Mouse (Mus musculus): Measurements from ENCODE around the gene Capn11. TPM values are rescaled to one million over a fixed set of nuclear protein-coding genes. Genes with fewer than 3 reads are reported as not detected.

Gene Capn11
- total and polyA plus RNA-seq, 2 experiments from 2014 or later = 0.76 TPM; not detected in 1

DNA sequence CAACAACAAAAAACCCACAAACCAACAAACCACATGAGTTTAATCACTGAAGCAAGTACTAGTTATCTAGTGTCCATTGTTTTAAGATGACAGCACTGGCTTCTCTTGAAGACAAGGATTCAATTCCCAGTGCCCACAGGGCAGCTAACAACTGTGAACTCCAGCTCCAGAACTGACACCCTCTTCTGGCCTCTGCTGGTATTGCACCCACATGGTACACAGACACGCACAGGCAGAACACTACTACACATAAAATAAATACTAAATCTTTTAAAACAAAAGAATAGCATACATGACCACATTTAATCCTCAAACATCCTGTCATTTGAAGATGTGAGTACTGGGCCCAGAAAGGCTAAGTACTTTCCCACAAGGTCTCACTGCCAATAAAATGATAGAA is 22.5 kb upstream of the Capn11 start:
- H3K9me3 ChIP-seq (replicated peaks; ENCODE audit: control insufficient read depth, low read length) = no peaks in the 10 kb centered on the region
- H3K27ac ChIP-seq (ENCODE audit: low read depth) = no peak overlapping the region
- no peak overlapping the region for H3K9ac ChIP-seq (replicated peaks; ENCODE audit: low read depth, low read length)
- no peak overlapping the region for H3K4me2 ChIP-seq (ENCODE audit: low read depth, low read length)
- no peak for DNase-seq (ENCODE audit: low spot score)
- H3K4me3 ChIP-seq (ENCODE audit: low read depth, low read length) = no peak overlapping the region
- peaks cover 16% of the 10 kb centered on the region for H3K36me3 ChIP-seq (replicated peaks; ENCODE audit: control insufficient read depth, insufficient read depth, low read length)
- peaks cover 6% of the 10 kb centered on the region for H3K4me1 ChIP-seq (ENCODE audit: control insufficient read depth, insufficient read depth)
- TF ChIP-seq CTCF (IDR thresholded peaks at IDR 0.05; ENCODE audit: low read depth) = peak; percentile 29
- TF ChIP-seq EP300 (IDR thresholded peaks at IDR 0.05; ENCODE audit: low read depth) = no peak
- H3K27me3 ChIP-seq (ENCODE audit: control insufficient read depth, insufficient read depth, low read length) = no peaks in the 10 kb centered on the region
- 100% methylated on average over 1 of the region's 1 CpGs for WGBS
- ATAC-seq (ENCODE audit: insufficient read depth, low read depth) = no peak

- ATAC-seq (ENCODE audit: insufficient read depth, low read depth) (peak; percentile 85), DNase-seq (ENCODE audit: low spot score) (peak; percentile 85)
- Histone ChIP-seq H3K4me3 (ENCODE audit: low read depth, low read length) (peak overlapping the region; percentile 11), H3K27ac (ENCODE audit: low read depth) (peak overlapping the region; percentile 77), H3K4me1 (ENCODE audit: control insufficient read depth, insufficient read depth) (peaks cover 6% of the 10 kb centered on the region), H3K9ac (replicated peaks; ENCODE audit: low read depth, low read length) (peak overlapping the region; percentile 34), H3K4me2 (ENCODE audit: low read depth, low read length) (peak overlapping the region; percentile 42), H3K27me3 (ENCODE audit: control insufficient read depth, insufficient read depth, low read length) (no peaks in the 10 kb centered on the region), H3K9me3 (replicated peaks; ENCODE audit: control insufficient read depth, low read length) (no peaks in the 10 kb centered on the region), H3K36me3 (replicated peaks; ENCODE audit: control insufficient read depth, insufficient read depth, low read length) (peaks cover 27% of the 10 kb centered on the region)
- TF ChIP-seq EP300 (IDR thresholded peaks at IDR 0.05; ENCODE audit: low read depth) (no peak), CTCF (IDR thresholded peaks at IDR 0.05; ENCODE audit: low read depth) (no peak)
- WGBS = 44% methylated on average over 8 of the region's 8 CpGs
These were observed 21.4 kb upstream of the Capn11 start for GRCm38 (mm10) chr17:45680391-45680980.

DNA sequence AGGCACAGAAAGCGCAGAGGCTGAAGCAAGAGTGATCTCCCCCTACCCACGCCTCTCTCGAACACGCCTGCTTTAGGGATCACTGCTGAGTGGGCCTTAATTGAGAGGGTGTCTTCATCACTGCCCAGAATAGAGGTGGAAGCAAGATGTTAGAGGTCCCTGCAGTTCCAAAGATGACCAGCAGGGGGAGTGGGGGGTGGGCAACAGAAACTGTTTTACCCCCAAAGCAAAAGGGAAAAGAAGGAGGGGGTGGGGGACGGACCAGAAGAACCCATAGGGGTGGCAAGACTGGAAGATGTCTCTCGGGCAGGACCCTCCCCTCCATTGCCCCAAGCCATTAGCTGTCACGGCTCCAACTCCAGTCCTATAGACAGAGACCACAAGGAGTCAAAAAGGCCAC is 19.0 kb upstream of the Capn11 start:
- DNase-seq (ENCODE audit: low spot score) = peak; percentile 21
- Histone ChIP-seq H3K27ac (ENCODE audit: low read depth) (no peak overlapping the region), H3K9ac (replicated peaks; ENCODE audit: low read depth, low read length) (no peak overlapping the region), H3K9me3 (replicated peaks; ENCODE audit: control insufficient read depth, low read length) (no peaks in the 10 kb centered on the region), H3K27me3 (ENCODE audit: control insufficient read depth, insufficient read depth, low read length) (no peaks in the 10 kb centered on the region), H3K4me1 (ENCODE audit: control insufficient read depth, insufficient read depth) (peaks cover 6% of the 10 kb centered on the region), H3K36me3 (replicated peaks; ENCODE audit: control insufficient read depth, insufficient read depth, low read length) (peaks cover 46% of the 10 kb centered on the region), H3K4me3 (ENCODE audit: low read depth, low read length) (no peak overlapping the region), H3K4me2 (ENCODE audit: low read depth, low read length) (no peak overlapping the region)
- WGBS = 31% methylated on average over 7 of the region's 7 CpGs
- ATAC-seq (ENCODE audit: insufficient read depth, low read depth) = no peak
- peak; percentile 85 for TF ChIP-seq CTCF (IDR thresholded peaks at IDR 0.05; ENCODE audit: low read depth)
- no peak for TF ChIP-seq EP300 (IDR thresholded peaks at IDR 0.05; ENCODE audit: low read depth)

GRCm38 (mm10) chr17:45672598-45672997 is 13.5 kb upstream of the Capn11 start:
- WGBS = 79% methylated on average over 2 of the region's 2 CpGs
- Histone ChIP-seq H3K4me2 (ENCODE audit: low read depth, low read length) (no peak overlapping the region), H3K36me3 (replicated peaks; ENCODE audit: control insufficient read depth, insufficient read depth, low read length) (peaks cover 60% of the 10 kb centered on the region), H3K9ac (replicated peaks; ENCODE audit: low read depth, low read length) (no peak overlapping the region), H3K27ac (ENCODE audit: low read depth) (no peak overlapping the region), H3K27me3 (ENCODE audit: control insufficient read depth, insufficient read depth, low read length) (no peaks in the 10 kb centered on the region), H3K9me3 (replicated peaks; ENCODE audit: control insufficient read depth, low read length) (no peaks in the 10 kb centered on the region), H3K4me1 (ENCODE audit: control insufficient read depth, insufficient read depth) (no peaks in the 10 kb centered on the region), H3K4me3 (ENCODE audit: low read depth, low read length) (no peak overlapping the region)
- no peak for TF ChIP-seq CTCF (IDR thresholded peaks at IDR 0.05; ENCODE audit: low read depth)
- TF ChIP-seq EP300 (IDR thresholded peaks at IDR 0.05; ENCODE audit: low read depth) = no peak
- ATAC-seq (ENCODE audit: insufficient read depth, low read depth) (no peak), DNase-seq (ENCODE audit: low spot score) (no peak)

DNA sequence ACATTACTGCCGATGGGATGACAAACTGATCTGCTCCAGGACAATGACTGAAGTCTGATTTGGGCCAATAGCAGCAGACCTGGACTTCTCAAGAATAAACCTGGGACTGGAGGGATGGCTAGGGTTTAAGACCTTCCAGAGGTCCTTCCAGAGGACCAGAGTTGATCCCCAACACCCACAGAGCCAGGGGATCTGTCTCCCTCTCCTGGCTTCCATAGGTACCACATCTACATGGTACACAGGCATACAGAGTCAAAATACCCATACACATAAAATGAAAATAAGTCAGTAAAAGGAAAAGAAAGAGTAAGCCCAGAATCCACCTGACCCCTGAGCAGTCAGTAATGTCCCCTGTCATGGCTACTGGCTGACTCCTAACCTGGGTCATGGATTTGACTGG is 12.7 kb upstream of the Capn11 start:
- peak; percentile 14 for DNase-seq (ENCODE audit: low spot score)
- TF ChIP-seq CTCF (IDR thresholded peaks at IDR 0.05; ENCODE audit: low read depth) = peak; percentile 46
- TF ChIP-seq EP300 (IDR thresholded peaks at IDR 0.05; ENCODE audit: low read depth) = no peak
- no peak overlapping the region for H3K4me3 ChIP-seq (ENCODE audit: low read depth, low read length)
- no peaks in the 10 kb centered on the region for H3K27me3 ChIP-seq (ENCODE audit: control insufficient read depth, insufficient read depth, low read length)
- peaks cover 63% of the 10 kb centered on the region for H3K36me3 ChIP-seq (replicated peaks; ENCODE audit: control insufficient read depth, insufficient read depth, low read length)
- no peaks in the 10 kb centered on the region for H3K4me1 ChIP-seq (ENCODE audit: control insufficient read depth, insufficient read depth)
- ATAC-seq (ENCODE audit: insufficient read depth, low read depth) = peak; percentile 39; the same call in 1 of the 2 replicates
- H3K4me2 ChIP-seq (ENCODE audit: low read depth, low read length) = no peak overlapping the region
- H3K9ac ChIP-seq (replicated peaks; ENCODE audit: low read depth, low read length) = no peak overlapping the region
- no peak overlapping the region for H3K27ac ChIP-seq (ENCODE audit: low read depth)
- H3K9me3 ChIP-seq (replicated peaks; ENCODE audit: control insufficient read depth, low read length) = no peaks in the 10 kb centered on the region
- WGBS = 92% methylated on average over 1 of the region's 1 CpGs

DNA sequence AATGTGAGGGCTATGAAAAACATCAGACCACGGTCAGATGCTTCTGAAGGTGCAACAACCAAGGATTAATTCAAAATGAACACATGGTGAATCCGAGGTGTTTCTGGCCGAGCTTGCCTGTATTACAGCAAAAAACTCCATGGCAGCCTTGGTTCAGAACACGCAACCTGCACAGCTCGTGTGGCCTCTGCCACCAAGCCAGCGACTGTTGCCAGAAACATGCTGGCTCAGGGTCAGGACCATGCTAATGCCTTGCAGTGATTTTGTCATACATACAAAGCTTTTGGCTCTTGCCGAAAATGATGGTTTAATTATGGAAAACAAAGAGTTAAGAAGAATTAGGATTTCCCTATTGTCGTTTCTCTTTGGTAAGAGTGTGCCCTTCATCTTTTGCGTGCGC is 8.9 kb upstream of the Capn11 start:
- H3K9ac ChIP-seq (replicated peaks; ENCODE audit: low read depth, low read length) = no peak overlapping the region
- WGBS = 89% methylated on average over 10 of the region's 10 CpGs

More for the DNA sequence above, 8.9 kb upstream of the Capn11 start:
- ATAC-seq (ENCODE audit: insufficient read depth, low read depth) = no peak
- Histone ChIP-seq H3K9me3 (replicated peaks; ENCODE audit: control insufficient read depth, low read length) (no peaks in the 10 kb centered on the region), H3K4me1 (ENCODE audit: control insufficient read depth, insufficient read depth) (no peaks in the 10 kb centered on the region), H3K4me2 (ENCODE audit: low read depth, low read length) (no peak overlapping the region), H3K27ac (ENCODE audit: low read depth) (no peak overlapping the region), H3K36me3 (replicated peaks; ENCODE audit: control insufficient read depth, insufficient read depth, low read length) (peaks cover 52% of the 10 kb centered on the region), H3K27me3 (ENCODE audit: control insufficient read depth, insufficient read depth, low read length) (no peaks in the 10 kb centered on the region), H3K4me3 (ENCODE audit: low read depth, low read length) (no peak overlapping the region)
- TF ChIP-seq EP300 (IDR thresholded peaks at IDR 0.05; ENCODE audit: low read depth) (no peak), CTCF (IDR thresholded peaks at IDR 0.05; ENCODE audit: low read depth) (no peak)
- no peak for DNase-seq (ENCODE audit: low spot score)
